Mouse (Mus musculus) thymus, adult 2 months (tissue): ENCODE results near the gene Teddm1a.

Experiments
- CTCF ChIP-seq: fragments of 200-500 bp; IDR thresholded peaks from 2 replicates; pipeline ENCODE4 v1.5.1; 2012; ENCODE audit warnings: mild to moderate bottlenecking, control low read depth, low read length, moderate library complexity, borderline replicate concordance; ENCODE audit not compliant: control insufficient read depth, poor library complexity, insufficient read depth; ENCODE audit errors: extremely low read depth
- POLR2A ChIP-seq: fragments of 200-500 bp; IDR thresholded peaks from 2 replicates; pipeline ENCODE4 v1.6.1; 2012; ENCODE audit warnings: mild to moderate bottlenecking, low read length, control low read depth, moderate library complexity; ENCODE audit not compliant: control insufficient read depth, poor library complexity, insufficient read depth; ENCODE audit errors: extremely low read depth

DNA sequence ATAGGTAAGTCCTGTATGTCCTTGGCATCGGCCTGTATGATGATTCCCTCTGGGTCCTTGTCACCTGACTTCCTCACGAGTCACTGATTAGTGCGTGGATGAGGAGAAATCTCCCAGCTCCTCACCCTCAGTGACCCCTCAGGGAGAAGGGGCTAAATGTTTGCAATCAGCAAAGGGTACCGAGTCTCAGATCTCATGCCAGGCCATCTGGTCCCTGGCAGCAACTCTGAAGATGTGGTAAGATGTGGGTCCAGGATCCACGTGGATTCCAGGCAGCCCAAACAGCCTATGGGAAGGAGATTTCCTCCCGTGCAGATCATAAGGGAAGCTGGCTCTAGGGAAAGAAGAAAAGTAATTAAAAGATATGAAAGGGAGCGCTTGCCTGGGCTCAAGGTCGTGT is 35.6 kb upstream of the Teddm1a start:
- TF ChIP-seq CTCF: no peak
- TF ChIP-seq POLR2A: no peak
